Comparison of ENCODE assay signal across 12 mouse cellular contexts in genomic region chr17:56266271-56266670, GRCm38 (mm10). TPM values are rescaled to one million over a fixed set of nuclear protein-coding genes. Genes with fewer than 3 reads are reported as not detected.
DNase-seq lines count a peak whose midpoint lies in the region; ATAC-seq lines count a peak whose summit lies in the region.
"Had no signal": no experiment of that assay in that cellular context is flagged by ENCODE, and none has a peak within 500 bp of the region (broad histone marks: within the 10 kb centered on the region; RNA-seq: fewer than 3 reads in every experiment).

No protein-coding gene starts in this region.

- peak; percentile 13 for DNase-seq in gastrocnemius, adult 18-20 months (ENCODE audit: low spot score)
- DNase-seq in gastrocnemius, postnatal 36 days = no peak
- DNase-seq in right cerebral cortex, adult 18-20 months = peak; percentile 91
- DNase-seq in right cerebral cortex, postnatal 14 days = no peak
- DNase-seq in left cerebral cortex, postnatal 25 days (ENCODE audit: low spot score in 2 of 2) = peak; percentile 74 to 97
- peak; percentile 92 for DNase-seq in splenic B cell, adult 2 months (ENCODE audit: low read depth, low spot score)
- DNase-seq in cerebellum, adult 9-11 months = no peak

- peaks cover 6% of the 10 kb centered on the region for H3K36me3 ChIP-seq in splenic B cell, adult 2 months (ENCODE audit: control insufficient read depth, insufficient read depth, low read length, poor library complexity, severe bottlenecking)

- H3K27me3 ChIP-seq in splenic B cell, adult 2 months (ENCODE audit: control insufficient read depth, insufficient read depth, low read length, poor library complexity, severe bottlenecking) = no peaks in the 10 kb centered on the region

- intact Hi-C loops in gastrocnemius, postnatal 36 days (cut with DNase I) = no loop called here
- intact Hi-C loops in left cerebral cortex, postnatal 25 days (cut with DNase I) = no loop called here

- no peak for ATAC-seq in activated CD4-positive, CD25-positive, alpha-beta regulatory T cell, adult 4 months

RNA-seq across cellular contexts. Expression of gene Fem1a, which starts 9.7 kb away (rescaled TPM):
- 100 to 1,000 TPM; 157 to 172 TPM for total RNA-seq in gastrocnemius, adult 18-20 months (2021)
- total RNA-seq in gastrocnemius, postnatal 36 days (2021) = 100 to 1,000 TPM; 152 TPM
- 10 to 100 TPM; 33.5 to 34.1 TPM for total RNA-seq in left cerebral cortex, postnatal 25 days (2021)
- 1 to 10 TPM; 4.5 to 5.8 TPM for polyA plus RNA-seq in activated CD4-positive, CD25-positive, alpha-beta regulatory T cell, adult 4 months (2017; shearing (Covaris generic))

RNA-seq across cellular contexts. Expression of gene Ticam1, which starts 10.3 kb away (rescaled TPM):
- 1 to 10 TPM; 2.0 to 2.5 TPM for total RNA-seq in gastrocnemius, adult 18-20 months (2021)
- total RNA-seq in gastrocnemius, postnatal 36 days (2021) = 1 to 10 TPM; 2.0 to 3.2 TPM
- 1 to 10 TPM; 5.2 to 5.4 TPM for total RNA-seq in left cerebral cortex, postnatal 25 days (2021)
- 10 to 100 TPM in 1 of 2 experiments, 1 to 10 TPM in 1; 6.4 to 11.3 TPM for polyA plus RNA-seq in activated CD4-positive, CD25-positive, alpha-beta regulatory T cell, adult 4 months (2017; shearing (Covaris generic))

RNA-seq across cellular contexts. Expression of gene Plin3, which starts 26.4 kb away (rescaled TPM):
- 10 to 100 TPM; 32.4 to 50.3 TPM for total RNA-seq in gastrocnemius, adult 18-20 months (2021)
- 10 to 100 TPM; 44.4 to 45.7 TPM for total RNA-seq in gastrocnemius, postnatal 36 days (2021)
- 10 to 100 TPM in 1 of 2 experiments, 1 to 10 TPM in 1; 7.6 to 10.3 TPM for total RNA-seq in left cerebral cortex, postnatal 25 days (2021)
- 10 to 100 TPM; 22.5 to 40.9 TPM for polyA plus RNA-seq in activated CD4-positive, CD25-positive, alpha-beta regulatory T cell, adult 4 months (2017; shearing (Covaris generic))

RNA-seq across cellular contexts. Expression of gene Arrdc5, which starts 33.8 kb away (rescaled TPM):
- not detected for total RNA-seq in gastrocnemius, adult 18-20 months (2021)
- total RNA-seq in gastrocnemius, postnatal 36 days (2021) = not detected
- not detected for total RNA-seq in left cerebral cortex, postnatal 25 days (2021)
- polyA plus RNA-seq in activated CD4-positive, CD25-positive, alpha-beta regulatory T cell, adult 4 months (2017; shearing (Covaris generic)) = not detected
- total RNA-seq: left cerebral cortex, postnatal 10 days; MEL had no signal
- polyA plus RNA-seq: embryonic facial prominence, embryonic 11.5 days; heart, postnatal 0 days had no signal

RNA-seq across cellular contexts. Expression of gene Uhrf1, which starts 36.9 kb away (rescaled TPM):
- under 1 TPM; 0.19 to 0.23 TPM for total RNA-seq in gastrocnemius, adult 18-20 months (2021)
- total RNA-seq in gastrocnemius, postnatal 36 days (2021) = 1 to 10 TPM; 1.4 to 3.0 TPM
- 1 to 10 TPM in 1 of 2 experiments, under 1 TPM in 1; 0.69 to 1.1 TPM for total RNA-seq in left cerebral cortex, postnatal 25 days (2021)
- polyA plus RNA-seq in activated CD4-positive, CD25-positive, alpha-beta regulatory T cell, adult 4 months (2017; shearing (Covaris generic)) = 10 to 100 TPM; 19.4 to 33.7 TPM

Comparison
In these comparisons a context has a peak if more than half of its experiments do, and no peak if none do; other contexts are left out.
1. DNase-seq: peak in gastrocnemius, adult 18-20 months (single experiment), right cerebral cortex, adult 18-20 months (single experiment), left cerebral cortex, postnatal 25 days (2 of 2) and splenic B cell, adult 2 months (single experiment); none in gastrocnemius, postnatal 36 days (0 of 2), right cerebral cortex, postnatal 14 days (single experiment) and cerebellum, adult 9-11 months (single experiment).
2. RNA of gene Fem1a, which starts 9.7 kb away (total RNA-seq): 157 to 172 TPM in gastrocnemius, adult 18-20 months and 152 TPM in gastrocnemius, postnatal 36 days; 33.5 to 34.1 TPM in left cerebral cortex, postnatal 25 days; every median in the first group is over 4 times any median in the second.